Mouse (Mus musculus) liver, embryonic 14.5 days (tissue): ENCODE results near the gene R3hdm4. TPM values are rescaled to one million over a fixed set of nuclear protein-coding genes. Genes with fewer than 3 reads are reported as not detected.

ENCODE experiments used
- ATAC-seq: fragments of 200-750 bp; cut with Nextera tagmentation; 2 replicates; pipeline ENCODE4 v1.8.0; 2017; ENCODE audit warnings: moderate number of reproducible peaks, mild to moderate bottlenecking, moderate library complexity; ENCODE audit not compliant: insufficient read depth
- DNase-seq, 3 experiments: peaks; one replicate each; pipeline ENCODE4 v3.0.0-alpha.2; 2012 to 2013; ENCODE audit warnings: low read depth in 3 of 3, low spot score in 3 of 3
- H3K27ac ChIP-seq: fragments of 300-500 bp; sonication (generic); 2 replicates; pipeline ENCODE4 v1.5.1; 2014; ENCODE audit warnings: moderate library complexity, mild to moderate bottlenecking, control low read depth, inconsistent platforms
- H3K27me3 ChIP-seq: fragments of 300-500 bp; sonication (generic); 2 replicates; pipeline ENCODE4 v1.6.1; 2014; ENCODE audit warnings: mild to moderate bottlenecking, low read length, moderate library complexity; ENCODE audit not compliant: control insufficient read depth, insufficient read depth
- H3K36me3 ChIP-seq: fragments of 300-500 bp; sonication (generic); replicated peaks from 2 replicates; pipeline ENCODE4 v1.6.1; 2014; ENCODE audit warnings: low read depth; ENCODE audit not compliant: control insufficient read depth, insufficient read depth
- H3K4me1 ChIP-seq, 2 experiments: fragments of 200-500 bp in 1 of 2; fragments of 300-500 bp in 1 of 2; sonication (generic) in 1 of 2; replicated peaks; 2 replicates each; pipeline ENCODE4 v1.6.1; 2012 to 2014; ENCODE audit warnings: antibody characterized with exemption in 1 of 2, inconsistent platforms in 1 of 2, low read length in 1 of 2; ENCODE audit not compliant: control insufficient read depth in 2 of 2, insufficient read depth in 2 of 2
- H3K4me2 ChIP-seq: fragments of 300-500 bp; sonication (generic); 2 replicates; pipeline ENCODE4 v1.6.1; 2014; ENCODE audit warnings: low read depth, mild to moderate bottlenecking, control low read depth, moderate library complexity
- H3K4me3 ChIP-seq, 2 experiments: fragments of 200-500 bp in 1 of 2; fragments of 300-500 bp in 1 of 2; sonication (generic) in 1 of 2; 2 replicates each; pipeline ENCODE4 v1.5.1; 2012 to 2014; ENCODE audit warnings: low read depth in 2 of 2, low read length in 2 of 2, mild to moderate bottlenecking in 2 of 2, control low read depth in 1 of 2, inconsistent platforms in 1 of 2, moderate library complexity in 1 of 2; ENCODE audit not compliant: insufficient read depth in 1 of 2
- H3K9ac ChIP-seq: fragments of 300-500 bp; sonication (generic); replicated peaks from 2 replicates; pipeline ENCODE4 v1.6.1; 2014; ENCODE audit warnings: mild to moderate bottlenecking, control low read depth, moderate library complexity
- H3K9me3 ChIP-seq: fragments of 300-500 bp; sonication (generic); 2 replicates; pipeline ENCODE4 v1.6.1; 2016; ENCODE audit warnings: low read length, mixed read lengths; ENCODE audit not compliant: control insufficient read depth
- CTCF ChIP-seq: IDR thresholded peaks from 2 replicates; pipeline ENCODE4 v1.5.1; 2016; ENCODE audit warnings: antibody characterized with exemption, low read depth, control low read depth
- EP300 ChIP-seq: IDR thresholded peaks from 2 replicates; pipeline ENCODE4 v1.6.1; 2016; ENCODE audit warnings: antibody characterized with exemption, low read depth
- WGBS: fragments of 180-500 bp; shearing (Covaris S2); extraction: QIAGEN DNeasy Blood & Tissue Kit; methylation state at CpG from one replicate; pipeline ENCODE4 v1.1.7; 2014; ENCODE audit not compliant: insufficient replicate concordance; 5-methylcytosine and 5-hydroxymethylcytosine counted together
- polyA plus RNA-seq, 2 experiments: library from polyadenylated mRNA; depleted of rRNA in 1 of 2; stranded (reverse) in 1 of 2; unstranded in 1 of 2; fragments of >200 nt; fragmentation: Nextera tagmentation in 1 of 2; extraction: Ambion mirVana in 1 of 2; gene quantifications; 2 replicates each; pipeline versions ENCODE4 v1.2.1 to v1.2.3; 2012 to 2014

Gene R3hdm4
- polyA plus RNA-seq, 2 experiments: 34.7 to 38.5 TPM

GRCm38 (mm10) chr10:79864351-79865188 lies 56.4 kb downstream of the R3hdm4 start:
- peak; percentile 12 for ATAC-seq
- Histone ChIP-seq H3K27ac (no peak overlapping the region), H3K4me3 (no peak overlapping the region), H3K9ac (no peak overlapping the region), H3K4me2 (no peak overlapping the region), H3K4me1 (no peaks in the 10 kb centered on the region), H3K36me3 (peaks cover 45% of the 10 kb centered on the region), H3K27me3 (no peaks in the 10 kb centered on the region), H3K9me3 (no peaks in the 10 kb centered on the region)
- TF ChIP-seq CTCF: no peak
- TF ChIP-seq EP300: no peak
- no peak for DNase-seq
- 48% methylated on average over 10 of the region's 10 CpGs for WGBS

DNA sequence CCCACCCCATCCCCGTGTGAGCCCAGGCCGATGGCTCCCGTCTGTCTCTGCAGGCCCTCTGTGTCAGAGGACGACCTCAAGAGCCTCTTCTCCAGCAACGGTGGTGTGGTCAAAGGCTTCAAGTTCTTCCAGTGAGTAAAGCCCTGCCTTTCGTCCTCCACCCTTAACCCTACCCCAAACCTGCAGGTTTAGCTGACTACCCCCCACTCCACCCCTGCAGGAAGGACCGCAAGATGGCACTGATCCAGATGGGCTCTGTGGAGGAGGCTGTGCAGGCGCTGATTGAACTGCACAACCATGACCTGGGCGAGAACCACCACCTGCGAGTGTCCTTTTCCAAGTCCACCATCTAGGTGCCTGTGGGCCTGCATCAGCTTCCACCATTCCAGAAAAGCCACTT lies 58.1 kb downstream of the R3hdm4 start:
- TF ChIP-seq CTCF: no peak
- no peak for TF ChIP-seq EP300
- no peaks in the 10 kb centered on the region for H3K9me3 ChIP-seq
- WGBS: 77% methylated on average over 10 of the region's 10 CpGs
- H3K4me1 ChIP-seq: peaks cover 0 to 3% of the 10 kb centered on the region in 2 experiments; a peak in 1 of 4 replicates
- H3K9ac ChIP-seq: no peak overlapping the region
- H3K4me2 ChIP-seq: no peak overlapping the region
- H3K4me3 ChIP-seq: no peak overlapping the region
- H3K36me3 ChIP-seq: peaks cover 61% of the 10 kb centered on the region
- ATAC-seq (no peak), DNase-seq (no peak)
- H3K27ac ChIP-seq: no peak overlapping the region
- H3K27me3 ChIP-seq: no peaks in the 10 kb centered on the region

DNA sequence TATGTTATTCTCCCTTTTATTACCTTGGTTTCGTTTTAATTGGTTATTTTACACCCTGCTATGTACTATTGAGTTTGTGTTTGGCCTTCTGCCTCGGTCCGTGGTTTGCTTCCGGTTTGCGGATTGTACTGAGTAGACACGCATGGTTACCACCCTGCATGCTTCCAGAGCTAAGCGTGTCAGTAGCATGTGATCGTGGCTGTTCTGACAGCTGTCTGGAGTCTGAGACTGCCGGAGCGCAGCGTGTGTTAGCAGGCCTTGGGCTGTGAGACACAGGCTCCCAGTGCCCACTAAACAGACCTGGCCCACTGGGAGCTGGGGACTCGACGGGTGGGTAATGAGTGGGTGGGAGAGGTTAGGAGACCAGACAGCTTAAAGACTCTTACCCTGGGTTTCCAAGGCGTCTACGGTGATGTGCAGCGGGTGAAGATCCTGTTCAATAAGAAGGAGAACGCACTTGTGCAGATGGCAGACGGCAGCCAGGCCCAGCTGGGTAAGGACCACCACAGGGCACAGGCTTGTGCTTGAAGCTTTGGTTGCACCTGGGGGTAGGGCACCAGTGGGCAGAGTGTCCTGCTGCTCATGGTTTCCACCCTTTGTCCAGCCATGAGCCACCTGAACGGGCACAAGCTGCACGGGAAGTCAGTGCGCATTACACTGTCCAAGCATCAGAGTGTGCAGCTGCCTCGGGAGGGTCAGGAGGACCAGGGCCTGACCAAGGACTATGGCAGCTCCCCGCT lies 58.8 kb downstream of the R3hdm4 start:
- H3K27ac ChIP-seq: no peak overlapping the region
- no peak overlapping the region for H3K9ac ChIP-seq
- WGBS: 88% methylated on average over 23 of the region's 23 CpGs
- peaks cover 1 to 10% of the 10 kb centered on the region in 2 experiments; a peak in 3 of 4 replicates for H3K4me1 ChIP-seq
- no peak for TF ChIP-seq EP300
- ATAC-seq (no peak), DNase-seq (no peak)
- no peaks in the 10 kb centered on the region for H3K9me3 ChIP-seq
- no peak overlapping the region for H3K4me2 ChIP-seq
- peaks cover 66% of the 10 kb centered on the region for H3K36me3 ChIP-seq
- H3K27me3 ChIP-seq: no peaks in the 10 kb centered on the region
- H3K4me3 ChIP-seq: no peak overlapping the region

- WGBS: 87% methylated on average over 25 of the region's 25 CpGs
- peaks cover 4 to 18% of the 10 kb centered on the region in 2 experiments; a peak in 3 of 4 replicates for H3K4me1 ChIP-seq
- peaks cover 74% of the 10 kb centered on the region for H3K36me3 ChIP-seq
- no peak for ATAC-seq
- H3K4me3 ChIP-seq: no peak overlapping the region
- no peak overlapping the region for H3K4me2 ChIP-seq
- no peaks in the 10 kb centered on the region for H3K9me3 ChIP-seq
- TF ChIP-seq EP300 (no peak), CTCF (no peak)
- H3K9ac ChIP-seq: no peak overlapping the region
- H3K27ac ChIP-seq: no peak overlapping the region
- no peaks in the 10 kb centered on the region for H3K27me3 ChIP-seq
- DNase-seq: no peak
Measured at GRCm38 (mm10) chr10:79861230-79862048, 59.6 kb downstream of the R3hdm4 start.
